ENCODE assay signal across 10 mouse cellular contexts in genomic region chr11:79018954-79019704, GRCm38 (mm10). TPM values are rescaled to one million over a fixed set of nuclear protein-coding genes. Genes with fewer than 3 reads are reported as not detected.
DNase-seq lines count a peak whose midpoint lies in the region; ATAC-seq and TF ChIP-seq lines count a peak whose summit lies in the region.
"Had no signal": no experiment of that assay in that cellular context is flagged by ENCODE, and none has a peak within 500 bp of the region (broad histone marks: within the 10 kb centered on the region; RNA-seq: fewer than 3 reads in every experiment).

No protein-coding gene starts in this region.

- no peak overlapping the region for H3K4me3 ChIP-seq in hindbrain, embryonic 10.5 days
- no peak overlapping the region for H3K4me3 ChIP-seq in hindbrain, embryonic 12.5 days
- no peak overlapping the region for H3K4me3 ChIP-seq in heart, embryonic 12.5 days
- H3K4me3 ChIP-seq in midbrain, postnatal 0 days (ENCODE audit: low read depth, low read length) = no peak overlapping the region
- H3K4me3 ChIP-seq: embryonic facial prominence, embryonic 12.5 days; myocyte had no signal

- peak; percentile 79 for TF ChIP-seq CTCF in midbrain, postnatal 0 days (IDR thresholded peaks at IDR 0.05)

- H3K4me2 ChIP-seq in hindbrain, embryonic 12.5 days (replicated peaks) = no peak overlapping the region
- no peak overlapping the region for H3K4me2 ChIP-seq in heart, embryonic 12.5 days
- no peak overlapping the region for H3K4me2 ChIP-seq in midbrain, postnatal 0 days (ENCODE audit: low read depth, low read length, poor library complexity, severe bottlenecking)
- H3K4me2 ChIP-seq: embryonic facial prominence, embryonic 12.5 days had no signal

- intact Hi-C loops in left cerebral cortex, postnatal 10 days (cut with DNase I) = no loop called here

- no peak overlapping the region for H3K9ac ChIP-seq in hindbrain, embryonic 12.5 days
- H3K9ac ChIP-seq in heart, embryonic 12.5 days = no peak overlapping the region
- no peak overlapping the region for H3K9ac ChIP-seq in midbrain, postnatal 0 days (replicated peaks; ENCODE audit: low read length, poor library complexity, severe bottlenecking)
- H3K9ac ChIP-seq: embryonic facial prominence, embryonic 12.5 days had no signal

- peaks cover 64% of the 10 kb centered on the region for H3K4me1 ChIP-seq in hindbrain, embryonic 10.5 days (replicated peaks)
- H3K4me1 ChIP-seq in hindbrain, embryonic 12.5 days = peaks cover 18% of the 10 kb centered on the region
- peaks cover 44% of the 10 kb centered on the region for H3K4me1 ChIP-seq in heart, embryonic 12.5 days (replicated peaks)
- H3K4me1 ChIP-seq in midbrain, postnatal 0 days (ENCODE audit: insufficient read depth, low read length) = no peaks in the 10 kb centered on the region

- DNase-seq in hindbrain, embryonic 10.5 days (ENCODE audit: low spot score) = peak; percentile 67
- peak; percentile 88 for DNase-seq in R1 (ENCODE audit: low read depth, low spot score)
- DNase-seq in cerebellum, postnatal 25 days = peak; percentile 56 to 80
- peak; percentile 49 to 81 for DNase-seq in left cerebral cortex, postnatal 10 days (ENCODE audit: extremely low spot score in 1 of 2, low spot score in 2 of 2)
- DNase-seq in midbrain, postnatal 0 days (ENCODE audit: low spot score) = peak; percentile 69
- peak; percentile 82 to 95 for DNase-seq in spleen, postnatal 4 days (ENCODE audit: low spot score in 2 of 2)

- WGBS in hindbrain, embryonic 10.5 days = 53% methylated on average over 11 of the region's 11 CpGs
- WGBS in hindbrain, embryonic 12.5 days = 53% methylated on average over 11 of the region's 11 CpGs
- WGBS in heart, embryonic 12.5 days = 45% methylated on average over 11 of the region's 11 CpGs
- 56% methylated on average over 11 of the region's 11 CpGs for WGBS in midbrain, postnatal 0 days

- H3K36me3 ChIP-seq in hindbrain, embryonic 10.5 days = peaks cover 46% of the 10 kb centered on the region
- peaks cover 16% of the 10 kb centered on the region; the same call in 1 of the 2 replicates for H3K36me3 ChIP-seq in hindbrain, embryonic 12.5 days
- H3K36me3 ChIP-seq in heart, embryonic 12.5 days = peaks cover 51% of the 10 kb centered on the region
- peaks cover 36% of the 10 kb centered on the region for H3K36me3 ChIP-seq in midbrain, postnatal 0 days (ENCODE audit: insufficient read depth, low read length)

- H3K27me3 ChIP-seq in hindbrain, embryonic 10.5 days (ENCODE audit: insufficient read depth, poor library complexity, severe bottlenecking) = no peaks in the 10 kb centered on the region; the same call in 1 of the 2 replicates
- H3K27me3 ChIP-seq in hindbrain, embryonic 12.5 days = no peaks in the 10 kb centered on the region
- H3K27me3 ChIP-seq in heart, embryonic 12.5 days (replicated peaks) = no peaks in the 10 kb centered on the region
- no peaks in the 10 kb centered on the region for H3K27me3 ChIP-seq in midbrain, postnatal 0 days (ENCODE audit: insufficient read depth, low read length)
- H3K27me3 ChIP-seq: embryonic facial prominence, embryonic 12.5 days had no signal

- no peaks in the 10 kb centered on the region for H3K9me3 ChIP-seq in hindbrain, embryonic 10.5 days
- no peaks in the 10 kb centered on the region for H3K9me3 ChIP-seq in hindbrain, embryonic 12.5 days (replicated peaks)
- no peaks in the 10 kb centered on the region for H3K9me3 ChIP-seq in heart, embryonic 12.5 days (replicated peaks)
- H3K9me3 ChIP-seq in midbrain, postnatal 0 days (ENCODE audit: low read length) = no peaks in the 10 kb centered on the region
- H3K9me3 ChIP-seq: embryonic facial prominence, embryonic 12.5 days had no signal

- no peak overlapping the region for H3K27ac ChIP-seq in hindbrain, embryonic 10.5 days
- no peak overlapping the region for H3K27ac ChIP-seq in hindbrain, embryonic 12.5 days
- no peak overlapping the region for H3K27ac ChIP-seq in heart, embryonic 12.5 days (ENCODE audit: poor library complexity, severe bottlenecking)
- H3K27ac ChIP-seq in midbrain, postnatal 0 days (ENCODE audit: low read depth, low read length) = no peak overlapping the region
- H3K27ac ChIP-seq: embryonic facial prominence, embryonic 12.5 days had no signal

- ATAC-seq in hindbrain, embryonic 12.5 days (ENCODE audit: low FRiP score) = no peak
- 0 out of 2 replicates have a peak, but pooled peaks have one; percentile 18 for ATAC-seq in heart, embryonic 12.5 days (ENCODE audit: insufficient number of reproducible peaks, low FRiP score)
- no peak for ATAC-seq in midbrain, postnatal 0 days (ENCODE audit: low FRiP score)

RNA-seq across cellular contexts. Expression of gene Lgals9, which starts 34.4 kb away (rescaled TPM):
- 4.3 and 5.7 TPM in 2 replicates for polyA plus RNA-seq in hindbrain, embryonic 10.5 days (2016; fragmentation: Nextera tagmentation; extraction: Ambion mirVana)
- polyA plus RNA-seq in hindbrain, embryonic 12.5 days (2016; fragmentation: Nextera tagmentation; extraction: Ambion mirVana) = 8.7 and 10.6 TPM in 2 replicates
- 53.7 and 53.8 TPM in 2 replicates for polyA plus RNA-seq in heart, embryonic 12.5 days (2016; fragmentation: Nextera tagmentation; extraction: Ambion mirVana)
- total RNA-seq in left cerebral cortex, postnatal 10 days (2021) = 1 to 10 TPM; 7.3 to 8.3 TPM
- 15.7 and 16.0 TPM in 2 replicates for total RNA-seq in midbrain, postnatal 0 days (2014; rRNA removed)
- polyA plus RNA-seq in midbrain, postnatal 0 days (2015; fragmentation: Nextera tagmentation; extraction: Ambion mirVana) = 16.5 and 19.9 TPM in 2 replicates
